Mouse (Mus musculus) WW6 (cell line): ENCODE measurements around the gene Selenos.

ENCODE experiments used
- DNase-seq: peaks from one replicate; pipeline ENCODE4 v3.0.0-alpha.2; 2013; ENCODE audit warnings: low read depth, low spot score

Gene Selenos

DNA sequence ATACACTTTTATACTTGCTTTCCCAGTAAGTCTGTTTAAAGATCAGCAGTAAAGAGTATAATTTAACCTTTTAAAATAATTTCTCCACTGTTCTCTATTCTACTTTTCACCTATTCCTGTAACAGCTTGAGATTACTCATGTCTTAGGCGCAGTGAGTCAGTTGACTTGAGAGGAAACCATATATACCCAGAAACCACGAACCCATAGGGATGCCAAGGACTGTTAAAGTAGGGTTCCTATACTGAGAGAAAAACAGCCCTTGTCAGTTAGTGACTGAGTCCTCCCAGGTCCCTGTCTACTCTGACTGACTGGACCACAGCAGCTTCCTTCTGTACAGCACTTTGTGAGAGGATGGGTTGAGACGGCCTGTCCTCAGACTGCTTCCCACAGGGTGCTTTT is 38.6 kb downstream of the Selenos start:
- no peak for DNase-seq

DNA sequence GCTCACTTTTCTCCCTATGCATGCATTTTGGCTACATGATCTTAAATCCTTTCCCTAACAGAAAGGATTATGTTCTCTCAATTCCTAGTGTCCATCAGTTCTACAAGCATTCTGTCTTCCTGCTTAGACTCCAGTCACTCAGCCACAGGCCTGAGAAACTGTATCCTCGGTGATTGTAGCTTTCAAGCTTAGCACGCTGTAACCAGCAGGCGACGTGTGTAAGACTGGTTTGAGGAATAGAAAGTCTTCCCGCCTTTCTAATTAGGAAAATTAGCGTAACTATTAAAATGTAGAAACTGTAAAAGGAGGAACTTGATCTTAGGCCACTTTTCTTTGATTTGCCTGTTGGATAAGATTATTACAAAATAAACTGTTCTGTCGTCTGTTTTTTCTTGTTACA is 39.3 kb downstream of the Selenos start:
- DNase-seq, result no peak

DNA sequence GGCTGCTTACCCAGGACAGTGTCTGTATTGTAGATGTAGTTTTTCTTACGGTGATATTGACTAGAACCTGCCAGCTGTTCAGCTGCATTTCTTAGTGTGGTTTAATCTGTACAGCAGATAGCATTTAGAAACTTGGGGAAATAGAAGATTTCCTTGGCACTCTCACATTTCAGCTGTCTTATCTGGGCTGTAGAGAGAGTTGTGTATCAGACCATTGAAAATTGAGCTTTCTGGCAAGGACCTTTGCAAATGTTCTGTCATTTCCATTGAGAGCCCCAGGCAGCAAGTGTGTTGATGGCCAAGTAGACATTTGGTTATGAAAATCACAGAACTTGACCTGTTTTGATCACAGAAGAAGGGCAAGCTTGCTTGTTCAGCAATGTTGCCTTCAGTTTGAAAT is 40.7 kb downstream of the Selenos start:
- DNase-seq, result no peak

DNA sequence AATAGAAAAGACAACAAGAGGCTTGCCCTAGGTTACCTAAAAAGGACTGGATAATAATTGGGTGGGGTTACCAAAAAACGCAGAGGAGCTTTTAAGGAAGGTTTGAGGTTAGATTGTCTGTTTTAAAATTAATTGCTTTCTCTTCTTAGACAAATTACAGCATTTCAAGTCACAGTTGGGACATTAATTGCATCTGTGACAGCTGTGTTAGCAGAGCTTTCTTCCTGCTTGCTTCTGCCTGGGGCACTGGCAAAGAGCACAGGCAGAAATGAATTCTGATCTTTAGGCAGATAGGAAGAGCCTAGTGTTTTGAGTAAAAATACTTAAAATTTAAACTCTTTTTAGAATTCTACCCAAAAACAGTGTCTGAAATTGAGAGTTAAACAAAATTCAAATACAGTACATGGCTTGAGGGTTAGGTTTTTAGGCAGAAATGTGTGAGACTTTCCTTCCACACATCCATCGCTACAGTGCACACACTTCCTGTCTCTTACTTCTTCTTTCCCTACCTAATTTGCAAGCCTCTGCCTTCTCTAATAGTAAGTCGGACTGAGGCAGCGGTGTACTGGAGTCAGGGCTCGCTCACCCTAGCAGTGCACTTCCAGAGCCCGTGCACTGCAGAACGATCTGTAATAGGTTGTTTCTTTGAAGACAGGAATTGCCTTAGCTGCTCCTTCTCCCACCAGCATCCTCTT is 41.4 kb downstream of the Selenos start:
- no peak for DNase-seq

DNA sequence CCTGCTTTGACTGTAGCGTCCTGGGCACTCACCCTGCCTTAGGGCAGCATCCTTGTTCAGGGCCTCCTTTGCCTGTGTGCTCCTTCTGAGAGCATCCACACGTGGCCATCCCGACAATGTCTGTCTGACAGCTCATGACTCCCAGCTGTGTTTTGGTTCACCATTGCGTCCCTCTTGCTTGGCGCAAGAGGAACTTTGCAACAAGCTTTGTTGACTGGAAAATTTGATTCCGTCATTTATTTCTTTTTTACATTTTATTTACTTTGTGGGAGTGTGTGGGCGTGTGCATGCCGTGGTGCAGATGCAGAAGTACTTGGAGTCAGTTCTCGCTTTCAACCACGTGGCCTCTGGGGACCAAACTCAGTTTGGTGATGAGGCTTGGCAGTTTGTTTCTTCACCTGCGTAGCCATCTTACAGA is 45.1 kb downstream of the Selenos start:
- no peak for DNase-seq

DNA sequence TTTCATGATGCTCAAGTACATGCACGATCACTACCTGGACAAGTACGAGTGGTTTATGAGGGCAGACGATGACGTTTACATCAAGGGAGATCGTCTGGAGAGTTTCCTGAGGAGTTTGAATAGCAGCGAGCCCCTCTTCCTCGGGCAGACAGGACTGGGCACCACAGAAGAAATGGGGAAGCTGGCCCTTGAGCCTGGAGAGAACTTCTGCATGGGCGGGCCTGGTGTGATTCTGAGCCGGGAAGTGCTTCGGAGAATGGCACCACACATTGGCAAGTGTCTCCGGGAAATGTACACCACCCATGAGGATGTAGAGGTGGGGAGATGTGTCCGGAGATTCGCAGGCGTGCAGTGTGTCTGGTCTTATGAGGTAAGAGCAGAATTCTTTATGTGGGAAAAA is 45.9 kb downstream of the Selenos start:
- no peak for DNase-seq

DNA sequence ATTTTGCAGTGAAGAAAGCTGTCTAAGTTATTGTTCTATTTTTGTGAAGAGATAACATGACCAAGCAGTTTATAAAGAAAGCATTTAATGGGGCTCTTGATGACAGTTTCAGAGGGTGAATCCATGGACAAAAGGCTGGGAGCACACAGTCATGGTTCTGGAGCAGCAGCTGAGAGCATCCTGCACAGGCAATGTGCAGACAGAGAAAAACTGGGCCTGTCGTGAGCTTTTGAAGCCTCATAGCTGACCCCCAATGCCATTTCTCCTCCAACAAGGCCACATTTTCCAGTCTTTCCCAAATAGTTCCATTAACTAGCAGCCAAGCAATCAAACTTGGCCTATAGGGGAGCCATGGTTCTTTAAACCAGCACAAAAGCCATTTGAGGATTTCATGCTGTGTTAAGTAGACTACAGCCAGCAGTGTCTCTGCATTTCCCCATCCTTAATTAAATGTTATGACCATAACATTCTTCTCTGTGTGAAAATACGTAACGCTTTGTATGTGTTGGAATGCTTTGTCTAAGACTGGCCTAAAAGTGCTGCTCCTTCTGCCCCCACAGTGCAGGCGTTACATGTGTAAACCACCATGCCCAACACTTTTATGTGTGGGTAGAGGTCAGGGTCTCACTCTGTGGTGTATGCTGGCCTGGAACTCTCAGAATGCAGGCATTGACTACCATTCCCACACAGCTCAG is 48.6 kb downstream of the Selenos start:
- no peak for DNase-seq

DNA sequence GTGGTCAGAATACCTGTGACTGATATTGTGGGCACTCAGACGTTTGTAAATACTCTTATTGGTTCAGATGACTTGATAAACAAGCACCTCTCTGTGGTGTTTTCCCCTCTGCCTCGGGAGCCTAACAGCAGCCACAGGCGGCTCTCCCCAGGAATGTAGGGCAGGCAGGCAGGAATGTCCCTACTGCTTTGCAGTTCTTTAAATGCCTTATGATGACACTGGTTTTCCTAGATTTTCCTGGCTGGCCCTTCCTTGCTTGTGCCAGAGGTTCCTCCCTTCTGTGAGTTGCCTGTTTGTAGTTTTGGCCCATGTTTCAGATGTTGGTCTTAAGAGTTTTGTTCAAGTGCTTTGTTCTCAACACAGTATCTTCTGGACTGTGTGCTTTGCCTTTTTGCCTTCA is 49.4 kb downstream of the Selenos start:
- no peak for DNase-seq

DNA sequence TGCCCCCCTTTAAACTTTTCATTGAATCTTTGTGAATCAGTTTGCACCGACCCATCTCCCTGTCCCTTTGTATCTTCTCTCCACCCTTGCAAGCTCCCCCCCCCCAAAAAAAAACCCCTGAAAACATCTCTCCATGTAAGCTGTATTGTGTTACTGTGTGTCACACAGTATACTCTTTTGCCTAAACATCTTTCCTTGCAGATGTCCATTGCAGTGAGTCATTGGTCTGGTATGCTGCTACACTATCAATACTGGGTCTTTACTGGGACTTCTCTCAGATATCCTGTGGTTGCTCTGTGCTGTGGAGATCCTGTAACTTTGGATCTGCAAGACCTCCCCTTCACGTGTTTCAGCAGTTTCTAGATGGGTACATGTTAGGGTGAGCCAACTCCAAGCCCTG is 50.8 kb downstream of the Selenos start:
- no peak for DNase-seq

DNA sequence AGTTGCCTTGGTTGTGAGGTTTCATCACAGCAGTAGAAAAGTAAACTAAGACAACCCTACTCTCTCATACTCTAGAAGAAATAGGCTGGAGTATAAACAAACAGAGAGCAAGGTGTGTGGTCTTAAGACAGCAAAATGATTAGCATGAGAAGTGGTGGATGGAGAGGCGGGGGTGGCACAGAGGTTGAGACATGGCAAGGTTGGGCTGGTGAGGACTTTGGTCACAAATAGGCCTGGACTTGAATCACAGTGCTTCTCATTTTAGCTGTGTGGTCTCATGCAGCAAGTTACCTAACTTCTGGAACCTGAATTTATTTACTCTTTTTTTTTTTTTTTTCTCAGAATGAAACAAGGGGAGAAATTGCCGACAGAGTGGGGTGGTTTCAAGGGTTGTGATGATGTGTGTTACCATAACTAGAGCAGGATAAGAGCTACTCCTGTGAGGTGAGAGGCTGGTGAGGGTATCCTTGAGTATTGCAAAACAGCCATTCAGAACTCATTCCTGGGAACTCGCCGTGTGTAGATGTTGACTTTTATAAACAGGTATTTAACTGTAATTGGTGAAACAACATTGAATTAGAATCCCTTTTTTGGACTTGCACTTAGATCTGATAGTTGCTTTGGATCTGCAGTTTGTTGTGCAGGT is 52.5 kb downstream of the Selenos start:
- DNase-seq, result no peak

DNA sequence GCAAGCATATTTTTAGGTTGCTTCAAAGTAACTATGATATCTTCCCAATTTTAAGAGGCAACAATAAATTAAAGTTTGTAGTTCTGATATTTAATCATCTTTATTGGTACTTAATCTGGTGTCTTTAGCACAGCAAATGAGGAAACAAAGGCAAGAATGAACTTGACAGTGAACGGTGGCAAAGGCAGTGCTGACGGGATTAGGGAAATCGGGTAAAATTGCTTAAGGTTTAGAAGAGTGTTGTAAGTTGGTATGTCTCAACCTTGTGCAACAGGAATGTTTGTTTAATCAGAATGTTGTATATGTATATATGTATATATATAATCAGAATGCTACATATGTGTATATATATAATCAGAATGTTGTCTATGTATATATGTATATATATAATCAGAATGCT is 54.7 kb downstream of the Selenos start:
- no peak for DNase-seq

DNA sequence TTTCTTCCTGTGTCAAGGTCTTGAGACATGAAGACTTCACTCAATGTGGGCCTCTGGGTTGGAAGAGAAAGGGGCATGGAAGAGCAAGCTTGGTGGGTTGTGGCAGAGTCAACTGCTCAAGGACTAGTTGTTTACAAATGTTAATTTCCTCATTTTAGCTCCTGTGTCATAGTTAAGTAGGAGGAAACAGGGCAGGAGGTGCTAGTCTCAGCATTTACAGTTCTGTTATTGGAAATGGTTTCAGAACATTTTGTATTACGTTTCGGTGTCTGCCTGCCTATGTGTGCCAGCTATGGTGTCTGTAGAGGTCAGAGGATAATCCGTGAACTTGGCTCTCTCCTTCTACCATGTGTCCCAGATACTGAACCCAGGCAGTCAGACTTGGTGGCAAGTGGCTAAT is 56.2 kb downstream of the Selenos start:
- no peak for DNase-seq

DNA sequence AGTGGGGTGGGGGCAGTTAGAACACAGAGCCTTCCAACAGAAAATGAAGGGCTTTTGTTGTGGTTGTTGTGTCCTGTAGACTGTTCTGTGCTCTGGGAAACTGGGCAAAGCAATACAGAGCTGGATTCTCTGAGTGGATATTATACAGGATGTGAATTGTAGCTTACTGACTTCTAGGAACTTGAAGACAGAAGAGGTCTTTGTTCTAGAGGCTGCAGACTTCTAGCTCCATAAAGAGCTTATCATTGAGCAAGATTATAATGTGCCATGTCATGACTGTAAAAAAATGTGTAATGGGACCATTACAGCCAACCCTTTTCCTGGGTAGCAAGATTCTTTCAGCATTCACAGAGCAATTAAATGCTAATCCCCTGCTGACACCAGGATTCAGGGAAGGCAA is 56.7 kb downstream of the Selenos start:
- DNase-seq, result no peak

DNA sequence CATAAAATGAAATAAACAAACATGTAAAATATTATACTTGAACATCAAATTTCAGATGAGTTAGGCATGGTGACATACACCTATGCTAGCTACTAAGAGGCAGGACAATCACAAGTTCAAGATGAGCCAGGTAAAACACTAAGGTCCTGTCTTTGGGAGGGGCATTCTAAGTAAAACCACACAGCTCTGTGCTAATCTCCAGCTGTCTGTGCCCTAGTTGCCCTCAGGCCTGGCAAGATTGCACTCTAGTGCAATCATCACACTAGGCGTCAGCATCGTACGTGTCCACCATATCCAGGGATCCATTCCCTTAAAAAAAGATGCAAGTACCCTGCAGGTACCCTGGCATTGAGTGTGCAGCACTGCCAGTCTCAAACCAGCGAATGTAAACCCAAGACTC is 57.9 kb downstream of the Selenos start:
- no peak for DNase-seq

DNA sequence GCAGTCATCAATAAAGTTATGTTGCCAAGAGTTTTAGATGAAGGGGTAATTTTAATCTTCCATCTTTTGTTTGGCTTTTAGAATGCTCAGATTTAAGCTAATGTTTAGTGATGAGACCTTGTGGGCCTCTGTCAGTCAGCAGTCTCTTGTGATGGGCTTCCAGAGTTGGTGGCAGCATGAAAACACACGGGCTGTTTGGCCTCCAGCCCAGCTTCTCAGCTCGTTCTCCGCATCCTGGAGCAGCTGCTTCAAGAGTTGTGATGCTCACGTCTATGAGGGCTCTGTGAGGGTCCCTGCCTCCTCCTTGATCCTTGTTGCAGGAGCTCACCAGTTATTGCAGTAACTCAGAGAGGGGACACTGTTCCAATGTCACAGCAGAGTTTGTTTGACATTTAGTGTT is 58.9 kb downstream of the Selenos start:
- no peak for DNase-seq

DNA sequence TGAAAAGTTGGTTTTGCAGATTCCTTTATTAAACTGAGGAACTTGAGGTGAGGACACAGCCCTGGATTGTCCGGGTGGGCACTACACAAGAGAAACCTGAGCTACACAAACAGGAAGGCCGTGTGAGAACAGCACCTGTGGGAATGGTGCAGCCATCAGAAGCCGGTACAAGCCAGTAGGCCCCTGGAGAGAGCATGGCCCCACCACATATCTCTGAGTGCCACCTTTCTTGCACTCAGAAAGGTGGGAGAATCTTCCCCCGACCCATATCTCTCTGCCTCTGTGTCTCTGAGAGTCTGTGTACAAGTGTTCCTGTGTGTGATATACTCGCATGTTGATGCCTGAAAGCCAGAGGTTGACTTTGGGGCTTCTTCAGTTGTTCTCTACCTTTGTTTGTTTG is 59.4 kb downstream of the Selenos start:
- DNase-seq, result no peak
